Mouse (Mus musculus): ENCODE data around the gene Pum2. TPM values are rescaled to one million over a fixed set of nuclear protein-coding genes. Genes with fewer than 3 reads are reported as not detected.

Gene Pum2
- polyA plus RNA-seq, 1 experiment: 19.9 TPM

DNA sequence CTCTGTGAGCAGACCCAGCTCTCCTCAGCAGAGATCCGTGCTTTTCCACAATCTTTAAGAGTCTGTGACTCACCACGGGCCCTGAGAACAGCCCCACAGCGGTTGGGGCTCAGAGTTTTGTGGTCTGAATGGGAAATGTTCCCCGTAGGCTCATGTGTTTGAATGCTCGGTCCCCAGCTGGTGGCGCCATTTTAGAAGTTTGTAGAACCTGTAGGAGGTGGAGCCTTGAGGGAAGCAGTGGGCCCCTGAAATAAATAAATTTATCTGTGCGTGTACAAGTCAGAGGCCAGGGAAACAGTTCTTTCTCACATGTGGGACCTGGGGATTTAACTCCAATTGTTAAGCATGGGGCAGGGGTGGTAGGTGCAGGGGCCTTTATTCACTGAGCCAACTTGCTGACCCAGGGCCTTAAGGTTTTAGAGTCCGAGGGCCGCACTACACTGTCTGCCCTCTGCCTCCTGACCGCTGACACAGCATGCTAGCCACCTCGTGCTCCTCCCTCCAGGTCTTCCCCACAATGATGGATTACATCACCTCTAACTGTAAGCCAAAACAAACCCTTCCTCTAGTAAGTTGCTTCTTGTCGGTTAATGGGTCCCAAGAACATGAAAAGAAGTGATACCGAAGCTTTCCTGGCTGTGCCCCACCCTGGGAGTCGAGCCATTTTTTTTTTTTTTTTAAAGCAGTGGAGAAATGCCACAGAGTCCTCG, 90.4 kb downstream of the Pum2 start:
- H3K27me3 ChIP-seq (ENCODE audit: control insufficient read depth, insufficient read depth, insufficient read length): no peaks in the 10 kb centered on the region
- no peaks in the 10 kb centered on the region for H3K79me2 ChIP-seq (ENCODE audit: control insufficient read depth, insufficient read depth)
- no peak overlapping the region for H3ac ChIP-seq (ENCODE audit: control insufficient read depth, insufficient read length, low read depth)
- H3K4me3 ChIP-seq (ENCODE audit: insufficient read depth, poor library complexity, severe bottlenecking): no peak overlapping the region
- H3K36me3 ChIP-seq (ENCODE audit: control insufficient read depth, insufficient read depth): no peaks in the 10 kb centered on the region
- TF ChIP-seq MAX (IDR thresholded peaks at IDR 0.05) (no peak), CTCF (IDR thresholded peaks at IDR 0.05; ENCODE audit: control insufficient read depth, insufficient read depth, insufficient read length) (no peak), CEBPB (IDR thresholded peaks at IDR 0.05; ENCODE audit: low read depth) (no peak), USF1 (IDR thresholded peaks at IDR 0.05; ENCODE audit: low read depth) (no peak), MYOG (IDR thresholded peaks at IDR 0.05; ENCODE audit: control insufficient read depth, extremely low read depth, insufficient read length) (no peak), MYOD1 (IDR thresholded peaks at IDR 0.05; ENCODE audit: control insufficient read depth, insufficient read length, low read depth) (no peak), FOSL1 (IDR thresholded peaks at IDR 0.05; ENCODE audit: insufficient read depth, low read length, poor library complexity, severe bottlenecking) (no peak)
- H3K79me3 ChIP-seq (ENCODE audit: low read depth): no peaks in the 10 kb centered on the region

DNA sequence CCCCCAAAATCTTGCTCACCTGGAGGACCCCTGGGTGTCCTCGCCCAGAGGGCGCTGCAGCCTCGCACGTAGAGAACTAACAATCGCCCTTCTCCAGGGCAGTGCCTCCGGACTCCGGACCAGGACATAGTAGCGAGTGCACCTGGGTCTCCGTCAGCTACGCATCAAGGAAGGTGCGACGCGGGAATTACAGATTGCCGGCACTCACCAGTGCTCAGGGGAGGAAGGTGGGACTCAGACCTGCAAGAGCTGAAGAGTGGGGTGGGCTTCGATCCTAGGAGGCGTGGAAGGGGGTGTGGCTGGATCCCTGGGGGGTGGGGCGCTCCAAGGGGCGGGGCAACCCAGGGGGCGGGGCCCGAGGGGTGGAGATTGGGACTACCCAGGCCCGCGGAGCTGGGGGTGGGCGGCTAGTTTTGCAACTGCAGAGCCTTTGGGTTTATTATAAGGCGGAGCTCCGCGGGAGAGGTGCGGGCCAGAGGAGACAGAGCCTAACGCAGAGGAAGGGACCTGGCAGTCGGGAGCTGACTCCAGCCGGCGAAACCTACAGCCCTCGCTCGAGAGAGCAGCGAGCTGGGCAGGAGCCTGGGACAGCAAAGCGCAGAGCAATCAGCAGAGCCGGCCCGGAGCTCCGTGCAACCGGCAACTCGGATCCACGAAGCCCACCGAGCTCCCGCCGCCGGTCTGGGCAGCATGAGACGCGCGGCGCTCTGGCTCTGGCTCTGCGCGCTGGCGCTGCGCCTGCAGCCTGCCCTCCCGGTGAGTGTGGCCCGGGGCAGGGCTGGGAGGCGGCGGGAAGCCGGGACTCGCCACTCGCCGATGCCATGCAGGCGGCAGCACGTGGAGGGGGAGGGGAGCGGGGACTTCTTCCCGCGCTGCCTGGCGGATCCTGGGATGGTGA, 97.3 kb downstream of the Pum2 start, which contains the start of gene Sdc1:
TSS of gene Sdc1 (plus strand) at position 378 of the 898 bp plus-strand sequence.
- Histone ChIP-seq H3K4me3 (ENCODE audit: insufficient read depth, poor library complexity, severe bottlenecking) (peak within 1 kb of the TSS; percentile 94), H3K27me3 (ENCODE audit: control insufficient read depth, insufficient read depth, insufficient read length) (no peaks in the 10 kb centered on the region), H3K79me2 (ENCODE audit: control insufficient read depth, insufficient read depth) (peaks cover 49% of the 10 kb centered on the region), H3K36me3 (ENCODE audit: control insufficient read depth, insufficient read depth) (no peaks in the 10 kb centered on the region), H3K79me3 (ENCODE audit: low read depth) (peaks cover 42% of the 10 kb centered on the region), H3ac (ENCODE audit: control insufficient read depth, insufficient read length, low read depth) (peak within 1 kb of the TSS; percentile 95)
- TF ChIP-seq CTCF (IDR thresholded peaks at IDR 0.05; ENCODE audit: control insufficient read depth, insufficient read depth, insufficient read length) (peak; percentile 37), USF1 (IDR thresholded peaks at IDR 0.05; ENCODE audit: low read depth) (no peak), CEBPB (IDR thresholded peaks at IDR 0.05; ENCODE audit: low read depth) (no peak), MAX (IDR thresholded peaks at IDR 0.05) (peak; percentile 89)

DNA sequence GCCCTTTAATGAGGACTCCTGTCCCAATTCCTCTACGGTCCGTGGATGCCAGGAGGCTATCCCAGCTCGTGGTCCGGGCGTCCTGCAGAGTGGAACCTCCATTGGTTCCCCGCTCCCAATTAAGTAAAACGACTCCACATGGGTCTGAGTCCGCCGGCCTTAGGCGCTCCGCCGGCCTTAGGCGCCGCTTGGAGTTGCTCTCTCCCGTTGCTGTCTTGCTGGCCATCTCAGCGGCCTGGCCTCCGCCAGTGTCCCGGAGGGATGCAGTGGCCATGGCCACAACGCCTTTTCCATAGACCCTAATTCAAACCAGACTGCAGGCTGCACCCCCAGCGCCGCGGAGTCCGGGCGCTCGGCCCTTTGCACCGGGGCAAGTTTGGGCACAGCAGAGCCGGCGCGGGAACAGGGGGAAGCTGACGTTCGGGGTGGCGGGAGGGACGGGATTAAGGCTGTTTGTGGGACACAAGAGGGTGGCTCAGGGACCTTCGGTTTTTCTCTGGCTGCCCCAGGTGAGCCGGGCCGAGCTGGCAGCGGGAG, 98.0 kb downstream of the Pum2 start:
- TF ChIP-seq MYOG (IDR thresholded peaks at IDR 0.05; ENCODE audit: control insufficient read depth, extremely low read depth, insufficient read length) (no peak), CEBPB (IDR thresholded peaks at IDR 0.05; ENCODE audit: low read depth) (no peak), FOSL1 (IDR thresholded peaks at IDR 0.05; ENCODE audit: insufficient read depth, low read length, poor library complexity, severe bottlenecking) (no peak), MYOD1 (IDR thresholded peaks at IDR 0.05; ENCODE audit: control insufficient read depth, insufficient read length, low read depth) (no peak), USF1 (IDR thresholded peaks at IDR 0.05; ENCODE audit: low read depth) (no peak), MAX (IDR thresholded peaks at IDR 0.05) (no peak), CTCF (IDR thresholded peaks at IDR 0.05; ENCODE audit: control insufficient read depth, insufficient read depth, insufficient read length) (no peak)
- peak overlapping the region; percentile 95 for H3ac ChIP-seq (ENCODE audit: control insufficient read depth, insufficient read length, low read depth)
- H3K79me2 ChIP-seq (ENCODE audit: control insufficient read depth, insufficient read depth): peaks cover 56% of the 10 kb centered on the region
- peak overlapping the region; percentile 94 for H3K4me3 ChIP-seq (ENCODE audit: insufficient read depth, poor library complexity, severe bottlenecking)
- H3K27me3 ChIP-seq (ENCODE audit: control insufficient read depth, insufficient read depth, insufficient read length): no peaks in the 10 kb centered on the region
- H3K36me3 ChIP-seq (ENCODE audit: control insufficient read depth, insufficient read depth): peaks cover 3% of the 10 kb centered on the region
- peaks cover 49% of the 10 kb centered on the region for H3K79me3 ChIP-seq (ENCODE audit: low read depth)

DNA sequence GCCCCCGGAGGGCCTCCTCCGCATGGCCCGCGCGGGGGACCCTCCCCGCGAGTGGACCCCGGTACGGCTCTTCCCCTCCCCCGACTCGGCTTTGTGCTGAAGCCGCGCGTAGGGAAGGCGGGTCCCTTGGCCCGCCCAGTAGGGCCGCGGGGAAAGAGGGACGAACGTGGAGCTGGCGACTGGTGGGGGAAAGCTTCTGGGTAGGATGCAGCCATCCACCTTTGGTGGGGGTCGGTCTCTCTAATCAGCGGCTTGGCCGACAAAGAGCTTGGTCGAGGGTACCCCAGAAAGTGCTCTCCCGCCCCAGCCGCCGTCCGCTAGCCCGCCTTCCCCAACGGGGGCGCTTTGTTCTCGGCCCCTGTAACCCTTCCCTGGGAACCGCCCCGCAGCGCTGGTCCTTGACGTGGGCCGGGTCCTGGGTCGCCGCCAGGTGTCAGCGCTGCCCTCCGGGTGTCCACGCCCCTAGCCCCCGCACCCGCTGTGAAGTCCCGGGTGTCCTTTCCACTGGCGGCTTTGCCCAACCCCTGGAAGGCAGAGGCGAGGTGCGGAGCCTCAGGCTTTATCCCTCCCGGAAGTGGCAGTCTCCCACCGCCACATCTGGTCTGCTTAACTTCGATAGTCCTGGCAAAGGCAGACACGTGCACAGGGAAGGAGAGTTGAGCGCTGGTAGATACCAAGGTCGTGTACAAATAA, 98.7 kb downstream of the Pum2 start:
- Histone ChIP-seq H3K79me2 (ENCODE audit: control insufficient read depth, insufficient read depth) (peaks cover 63% of the 10 kb centered on the region), H3K4me3 (ENCODE audit: insufficient read depth, poor library complexity, severe bottlenecking) (peak overlapping the region; percentile 94), H3K79me3 (ENCODE audit: low read depth) (peaks cover 55% of the 10 kb centered on the region), H3ac (ENCODE audit: control insufficient read depth, insufficient read length, low read depth) (peak overlapping the region; percentile 95), H3K27me3 (ENCODE audit: control insufficient read depth, insufficient read depth, insufficient read length) (no peaks in the 10 kb centered on the region), H3K36me3 (ENCODE audit: control insufficient read depth, insufficient read depth) (peaks cover 8% of the 10 kb centered on the region)
- TF ChIP-seq FOSL1 (IDR thresholded peaks at IDR 0.05; ENCODE audit: insufficient read depth, low read length, poor library complexity, severe bottlenecking): no peak
- peak; percentile 56 for TF ChIP-seq MAX (IDR thresholded peaks at IDR 0.05)

DNA sequence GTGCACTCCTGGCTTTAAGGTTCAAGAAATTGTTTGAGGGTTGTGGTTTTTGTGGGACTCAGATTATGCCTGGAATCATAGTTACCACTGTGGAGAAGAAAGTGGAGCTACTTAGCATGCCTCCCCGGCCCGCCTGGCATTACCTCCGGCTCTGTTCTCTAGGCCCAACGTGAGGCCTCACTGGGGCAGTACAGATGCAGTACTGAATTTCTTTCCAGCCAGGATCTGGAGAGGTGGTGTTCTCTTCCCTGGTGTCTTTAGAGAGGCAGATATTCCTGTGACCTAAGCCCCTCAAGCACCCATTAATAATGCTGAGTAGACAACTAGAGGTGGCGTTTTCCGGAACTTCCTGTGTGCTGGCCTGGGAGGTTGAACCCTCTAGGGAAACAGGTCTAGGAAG, 99.4 kb downstream of the Pum2 start:
- H3K4me3 ChIP-seq (ENCODE audit: insufficient read depth, poor library complexity, severe bottlenecking): peak overlapping the region; percentile 94
- TF ChIP-seq USF1 (IDR thresholded peaks at IDR 0.05; ENCODE audit: low read depth): no peak
- TF ChIP-seq CTCF (IDR thresholded peaks at IDR 0.05; ENCODE audit: control insufficient read depth, insufficient read depth, insufficient read length): no peak
- no peak for TF ChIP-seq MYOG (IDR thresholded peaks at IDR 0.05; ENCODE audit: control insufficient read depth, extremely low read depth, insufficient read length)
- TF ChIP-seq FOSL1 (IDR thresholded peaks at IDR 0.05; ENCODE audit: insufficient read depth, low read length, poor library complexity, severe bottlenecking): no peak
- TF ChIP-seq CEBPB (IDR thresholded peaks at IDR 0.05; ENCODE audit: low read depth): no peak
- TF ChIP-seq MAX (IDR thresholded peaks at IDR 0.05): no peak
- no peak for TF ChIP-seq MYOD1 (IDR thresholded peaks at IDR 0.05; ENCODE audit: control insufficient read depth, insufficient read length, low read depth)

More for the DNA sequence above, 99.4 kb downstream of the Pum2 start:
- peaks cover 8% of the 10 kb centered on the region for H3K36me3 ChIP-seq (ENCODE audit: control insufficient read depth, insufficient read depth)
- peaks cover 71% of the 10 kb centered on the region for H3K79me2 ChIP-seq (ENCODE audit: control insufficient read depth, insufficient read depth)
- H3K27me3 ChIP-seq (ENCODE audit: control insufficient read depth, insufficient read depth, insufficient read length): no peaks in the 10 kb centered on the region
- peaks cover 59% of the 10 kb centered on the region for H3K79me3 ChIP-seq (ENCODE audit: low read depth)
- peak overlapping the region; percentile 10 for H3ac ChIP-seq (ENCODE audit: control insufficient read depth, insufficient read length, low read depth)
